12 mouse cellular contexts compared by ENCODE assay signal in genomic region chr13:97453090-97453430, GRCm38 (mm10).
DNase-seq lines count a peak whose midpoint lies in the region; ATAC-seq and TF ChIP-seq lines count a peak whose summit lies in the region.
"Had no signal": no experiment of that assay in that cellular context is flagged by ENCODE, and none has a peak within 500 bp of the region (broad histone marks: within the 10 kb centered on the region; RNA-seq: fewer than 3 reads in every experiment).

No protein-coding gene starts in this region.

- intact Hi-C loops in left cerebral cortex, postnatal 25 days (cut with DNase I) = loop anchor here (5.0 kb wide), 2 partner anchors 39 to 211 kb away; partner anchors contain the start of gene Enc1

- no peak overlapping the region for H3K4me3 ChIP-seq in hindbrain, embryonic 10.5 days
- H3K4me3 ChIP-seq in hindbrain, embryonic 14.5 days (replicated peaks; ENCODE audit: low read length) = no peak overlapping the region
- H3K4me3 ChIP-seq in erythroblast, embryonic 14.5 days (replicated peaks) = peak overlapping the region; percentile 56
- H3K4me3 ChIP-seq in liver, postnatal 0 days (ENCODE audit: low read depth, low read length) = no peak overlapping the region
- H3K4me3 ChIP-seq: left cerebral cortex, adult 2 months; myocyte had no signal

- no peaks in the 10 kb centered on the region for H3K9me3 ChIP-seq in hindbrain, embryonic 10.5 days
- no peaks in the 10 kb centered on the region for H3K9me3 ChIP-seq in hindbrain, embryonic 14.5 days (ENCODE audit: control insufficient read depth, low read length)
- H3K9me3 ChIP-seq in erythroblast, embryonic 14.5 days (ENCODE audit: control insufficient read depth, low read length) = no peaks in the 10 kb centered on the region
- no peaks in the 10 kb centered on the region for H3K9me3 ChIP-seq in liver, postnatal 0 days (ENCODE audit: low read length)

- no peak for TF ChIP-seq CTCF in liver, postnatal 0 days (IDR thresholded peaks at IDR 0.05; ENCODE audit: low read depth)

- H3K36me3 ChIP-seq in hindbrain, embryonic 10.5 days = no peaks in the 10 kb centered on the region
- no peaks in the 10 kb centered on the region for H3K36me3 ChIP-seq in hindbrain, embryonic 14.5 days (replicated peaks; ENCODE audit: control insufficient read depth, insufficient read depth)
- H3K36me3 ChIP-seq in erythroblast, embryonic 14.5 days (ENCODE audit: control insufficient read depth) = no peaks in the 10 kb centered on the region; the same call in 1 of the 2 replicates
- H3K36me3 ChIP-seq in liver, postnatal 0 days (replicated peaks; ENCODE audit: insufficient read depth, low read length) = no peaks in the 10 kb centered on the region

- no peak for ATAC-seq in hindbrain, embryonic 14.5 days (ENCODE audit: low FRiP score)
- peak; percentile 97 for ATAC-seq in liver, postnatal 0 days
- ATAC-seq: inflammation-experienced regulatory T-cells, adult 6 months had no signal

- H3K4me2 ChIP-seq in hindbrain, embryonic 14.5 days (replicated peaks) = no peak overlapping the region
- peak overlapping the region; percentile 48 for H3K4me2 ChIP-seq in liver, postnatal 0 days (ENCODE audit: low read depth, low read length)

- no peak overlapping the region for H3K9ac ChIP-seq in hindbrain, embryonic 14.5 days
- no peak overlapping the region; the same call in 1 of the 2 replicates for H3K9ac ChIP-seq in liver, postnatal 0 days (replicated peaks)

- peak; percentile 95 for TF ChIP-seq EP300 in liver, postnatal 0 days (IDR thresholded peaks at IDR 0.05; ENCODE audit: low read depth)

- WGBS in hindbrain, embryonic 10.5 days = 7% methylated on average over 5 of the region's 5 CpGs
- WGBS in hindbrain, embryonic 14.5 days = 12% methylated on average over 5 of the region's 5 CpGs
- WGBS in liver, postnatal 0 days (ENCODE audit: insufficient replicate concordance) = 21% methylated on average over 5 of the region's 5 CpGs

- no peaks in the 10 kb centered on the region for H3K27me3 ChIP-seq in hindbrain, embryonic 10.5 days (ENCODE audit: insufficient read depth, poor library complexity, severe bottlenecking)
- H3K27me3 ChIP-seq in hindbrain, embryonic 14.5 days (ENCODE audit: control insufficient read depth, insufficient read depth, low read length) = no peaks in the 10 kb centered on the region
- H3K27me3 ChIP-seq in erythroblast, embryonic 14.5 days (ENCODE audit: control insufficient read depth) = peaks cover 4% of the 10 kb centered on the region
- no peaks in the 10 kb centered on the region for H3K27me3 ChIP-seq in liver, postnatal 0 days (ENCODE audit: insufficient read depth, low read length)

- H3K27ac ChIP-seq in hindbrain, embryonic 10.5 days = peak overlapping the region; percentile 72
- no peak overlapping the region for H3K27ac ChIP-seq in hindbrain, embryonic 14.5 days
- H3K27ac ChIP-seq in liver, postnatal 0 days (ENCODE audit: low read depth) = peak overlapping the region; percentile 80
- H3K27ac ChIP-seq: left cerebral cortex, adult 2 months had no signal

- DNase-seq in hindbrain, embryonic 10.5 days (ENCODE audit: low spot score) = peak; percentile 18
- DNase-seq in hindbrain, embryonic 14.5 days (ENCODE audit: low spot score) = no peak
- peak; percentile 57 for DNase-seq in c-Kit-positive CD71-positive TER-119-negative erythroid progenitor cells, embryonic 14.5 days (ENCODE audit: low read depth)
- DNase-seq in liver, postnatal 0 days = peak; percentile 65
- no peak for DNase-seq in frontal cortex, adult 2 months (ENCODE audit: extremely low spot score in 1 of 2, low spot score in 1 of 2)
- DNase-seq in left cerebral cortex, postnatal 25 days (ENCODE audit: low spot score in 2 of 2) = no peak
- DNase-seq in natural killer cell, adult 2 months (ENCODE audit: low spot score in 2 of 2) = no peak
- DNase-seq: lung, postnatal 14 days had no signal

- H3K4me1 ChIP-seq in hindbrain, embryonic 10.5 days (replicated peaks) = peaks cover 35% of the 10 kb centered on the region
- no peaks in the 10 kb centered on the region for H3K4me1 ChIP-seq in hindbrain, embryonic 14.5 days (replicated peaks; ENCODE audit: control insufficient read depth, insufficient read depth, low read length)
- peaks cover 61% of the 10 kb centered on the region for H3K4me1 ChIP-seq in erythroblast, embryonic 14.5 days (ENCODE audit: control insufficient read depth)
- H3K4me1 ChIP-seq in liver, postnatal 0 days (ENCODE audit: insufficient read depth) = peaks cover 17% of the 10 kb centered on the region

Comparison
In these comparisons a context has a peak if more than half of its experiments do, and no peak if none do; other contexts are left out.
1. DNase-seq: peak in hindbrain, embryonic 10.5 days (single experiment), c-Kit-positive CD71-positive TER-119-negative erythroid progenitor cells, embryonic 14.5 days (single experiment) and liver, postnatal 0 days (single experiment); none in hindbrain, embryonic 14.5 days (single experiment), frontal cortex, adult 2 months (0 of 2), left cerebral cortex, postnatal 25 days (0 of 2) and natural killer cell, adult 2 months (0 of 2).